Mouse (Mus musculus) liver, embryonic 14.5 days (tissue): ENCODE results near the gene Rgs10.

Source experiments
- CTCF ChIP-seq: IDR thresholded peaks from 2 replicates; pipeline ENCODE4 v1.5.1; 2016; ENCODE audit warnings: antibody characterized with exemption, low read depth, control low read depth
- EP300 ChIP-seq: IDR thresholded peaks from 2 replicates; pipeline ENCODE4 v1.6.1; 2016; ENCODE audit warnings: antibody characterized with exemption, low read depth

- no peak for TF ChIP-seq CTCF
- no peak for TF ChIP-seq EP300
Measured at GRCm38 (mm10) chr7:128458011-128458410, 39.5 kb upstream of the Rgs10 start.
